Mouse (Mus musculus) forebrain, embryonic 11.5 days (tissue): ENCODE measurements around the gene B430306N03Rik. TPM values are rescaled to one million over a fixed set of nuclear protein-coding genes. Genes with fewer than 3 reads are reported as not detected.

Experiments used
- ATAC-seq: fragments of 200-750 bp; cut with Nextera tagmentation; replicated peaks from 2 replicates; pipeline ENCODE4 v1.8.0; 2017; ENCODE audit warnings: moderate TSS enrichment; ENCODE audit not compliant: low FRiP score
- DNase-seq: peaks from one replicate; pipeline ENCODE4 v3.0.0-alpha.2; 2017; ENCODE audit warnings: low spot score
- H3K27ac ChIP-seq: fragments of 300-500 bp; sonication (generic); 2 replicates; pipeline ENCODE4 v1.5.1; 2014; ENCODE audit warnings: low read depth, low read length
- H3K27me3 ChIP-seq: fragments of 300-500 bp; sonication (generic); 2 replicates; pipeline ENCODE4 v1.6.1; 2014; ENCODE audit warnings: mild to moderate bottlenecking, low read length, mixed read lengths; ENCODE audit not compliant: control insufficient read depth, insufficient read depth
- H3K36me3 ChIP-seq: fragments of 300-500 bp; sonication (generic); 2 replicates; pipeline ENCODE4 v1.6.1; 2014; ENCODE audit warnings: mild to moderate bottlenecking, low read length, moderate library complexity, mixed read lengths; ENCODE audit not compliant: control insufficient read depth, insufficient read depth
- H3K4me1 ChIP-seq: fragments of 300-500 bp; sonication (generic); replicated peaks from 2 replicates; pipeline ENCODE4 v1.6.1; 2014; ENCODE audit warnings: low read length, mixed read lengths; ENCODE audit not compliant: control insufficient read depth, insufficient read depth
- H3K4me2 ChIP-seq: fragments of 300-500 bp; sonication (generic); 2 replicates; pipeline ENCODE4 v1.6.1; 2014; ENCODE audit warnings: low read depth, mild to moderate bottlenecking, low read length, moderate library complexity, mixed read lengths; ENCODE audit not compliant: severe bottlenecking
- H3K4me3 ChIP-seq: fragments of 300-500 bp; sonication (generic); 2 replicates; pipeline ENCODE4 v1.5.1; 2014; ENCODE audit warnings: low read depth, low read length
- H3K9ac ChIP-seq: fragments of 300-500 bp; sonication (generic); 2 replicates; pipeline ENCODE4 v1.6.1; 2014; ENCODE audit warnings: low read length
- H3K9me3 ChIP-seq: fragments of 300-500 bp; sonication (generic); 2 replicates; pipeline ENCODE4 v1.6.1; 2016; ENCODE audit warnings: low read length, mixed read lengths; ENCODE audit not compliant: control insufficient read depth
- WGBS: fragments of 180-500 bp; shearing (Covaris S2); extraction: QIAGEN DNeasy Blood & Tissue Kit; methylation state at CpG from one replicate; pipeline ENCODE4 v1.1.7; 2014; 5-methylcytosine and 5-hydroxymethylcytosine counted together
- polyA plus RNA-seq: library from polyadenylated mRNA; unstranded; fragments of >200 nt; fragmentation: Nextera tagmentation; extraction: Ambion mirVana; gene quantifications from 2 replicates; pipeline ENCODE4 v1.2.1, GENCODE M21; 2014

B430306N03Rik gene
- polyA plus RNA-seq, 1 experiment from 2014 or later = not detected

- no peak overlapping the region for H3K27ac ChIP-seq
- H3K27me3 ChIP-seq = no peaks in the 10 kb centered on the region
- ATAC-seq (peak; percentile 63), DNase-seq (peak; percentile 90)
- H3K4me1 ChIP-seq = no peaks in the 10 kb centered on the region
- no peak overlapping the region for H3K4me2 ChIP-seq
- no peak overlapping the region for H3K9ac ChIP-seq
- 29% methylated on average over 6 of the region's 6 CpGs for WGBS
- H3K36me3 ChIP-seq = no peaks in the 10 kb centered on the region
- H3K4me3 ChIP-seq = no peak overlapping the region
- H3K9me3 ChIP-seq = no peaks in the 10 kb centered on the region
These were observed 41.1 kb upstream of the B430306N03Rik start for GRCm38 (mm10) chr17:48274885-48275284.

- Histone ChIP-seq H3K4me3 (no peak overlapping the region), H3K27me3 (no peaks in the 10 kb centered on the region), H3K4me2 (no peak overlapping the region), H3K4me1 (no peaks in the 10 kb centered on the region), H3K9ac (no peak overlapping the region), H3K36me3 (no peaks in the 10 kb centered on the region), H3K27ac (no peak overlapping the region), H3K9me3 (no peaks in the 10 kb centered on the region)
- 50% methylated on average over 7 of the region's 7 CpGs for WGBS
- ATAC-seq (no peak), DNase-seq (no peak)
These were observed 40.2 kb upstream of the B430306N03Rik start for GRCm38 (mm10) chr17:48275736-48276135.

GRCm38 (mm10) chr17:48278381-48278780, 37.6 kb upstream of the B430306N03Rik start:
- DNase-seq (no peak), ATAC-seq (no peak)
- Histone ChIP-seq H3K9me3 (no peaks in the 10 kb centered on the region), H3K36me3 (no peaks in the 10 kb centered on the region), H3K9ac (no peak overlapping the region), H3K27ac (no peak overlapping the region), H3K4me3 (no peak overlapping the region), H3K27me3 (no peaks in the 10 kb centered on the region), H3K4me1 (peaks cover 4% of the 10 kb centered on the region; the same call in 1 of the 2 replicates), H3K4me2 (no peak overlapping the region)

- DNase-seq (no peak), ATAC-seq (no peak)
- Histone ChIP-seq H3K27me3 (no peaks in the 10 kb centered on the region), H3K4me2 (no peak overlapping the region), H3K27ac (no peak overlapping the region), H3K4me3 (no peak overlapping the region), H3K9me3 (no peaks in the 10 kb centered on the region), H3K4me1 (peaks cover 4% of the 10 kb centered on the region; the same call in 1 of the 2 replicates), H3K9ac (no peak overlapping the region), H3K36me3 (no peaks in the 10 kb centered on the region)
- WGBS = 84% methylated on average over 4 of the region's 4 CpGs
These were observed 36.9 kb upstream of the B430306N03Rik start for GRCm38 (mm10) chr17:48279002-48279401.

GRCm38 (mm10) chr17:48280943-48281738, 34.8 kb upstream of the B430306N03Rik start:
- 26% methylated on average over 18 of the region's 18 CpGs for WGBS
- DNase-seq = peak; percentile 62
- Histone ChIP-seq H3K27me3 (no peaks in the 10 kb centered on the region), H3K27ac (peak overlapping the region; percentile 25), H3K9me3 (no peaks in the 10 kb centered on the region), H3K4me3 (peak overlapping the region; percentile 26), H3K36me3 (no peaks in the 10 kb centered on the region), H3K4me2 (peak overlapping the region; percentile 54), H3K4me1 (peaks cover 4% of the 10 kb centered on the region; the same call in 1 of the 2 replicates), H3K9ac (peak overlapping the region; percentile 64)
- peak; percentile 75 for ATAC-seq

- DNase-seq (peak; percentile 73), ATAC-seq (peak; percentile 75)
- WGBS = 5% methylated on average over 3 of the region's 3 CpGs
- Histone ChIP-seq H3K27me3 (no peaks in the 10 kb centered on the region), H3K9me3 (no peaks in the 10 kb centered on the region), H3K36me3 (no peaks in the 10 kb centered on the region), H3K4me1 (peaks cover 4% of the 10 kb centered on the region; the same call in 1 of the 2 replicates), H3K27ac (peak overlapping the region; percentile 25), H3K9ac (peak overlapping the region; percentile 64), H3K4me3 (peak overlapping the region; percentile 26), H3K4me2 (peak overlapping the region; percentile 54)
These were observed 34.2 kb upstream of the B430306N03Rik start for GRCm38 (mm10) chr17:48281739-48282085.

- no peaks in the 10 kb centered on the region for H3K27me3 ChIP-seq
- no peak overlapping the region for H3K9ac ChIP-seq
- H3K4me3 ChIP-seq = no peak overlapping the region
- WGBS = 53% methylated on average over 1 of the region's 1 CpGs
- no peak overlapping the region for H3K27ac ChIP-seq
- no peak for ATAC-seq
- no peaks in the 10 kb centered on the region for H3K9me3 ChIP-seq
- H3K4me2 ChIP-seq = no peak overlapping the region
- H3K4me1 ChIP-seq = no peaks in the 10 kb centered on the region; the same call in 1 of the 2 replicates
- no peaks in the 10 kb centered on the region for H3K36me3 ChIP-seq
- no peak for DNase-seq
These were observed 29.2 kb upstream of the B430306N03Rik start for GRCm38 (mm10) chr17:48286765-48287164.

GRCm38 (mm10) chr17:48287276-48287675, 28.7 kb upstream of the B430306N03Rik start:
- Histone ChIP-seq H3K27ac (no peak overlapping the region), H3K9ac (no peak overlapping the region), H3K4me3 (no peak overlapping the region), H3K4me2 (no peak overlapping the region), H3K36me3 (no peaks in the 10 kb centered on the region), H3K9me3 (no peaks in the 10 kb centered on the region), H3K27me3 (no peaks in the 10 kb centered on the region), H3K4me1 (no peaks in the 10 kb centered on the region; the same call in 1 of the 2 replicates)
- DNase-seq (no peak), ATAC-seq (no peak)
- WGBS = 69% methylated on average over 2 of the region's 2 CpGs
